Mouse (Mus musculus): ENCODE measurements around the gene Gm13889.

Gene Gm13889

GRCm38 (mm10) chr2:93956908-93957784 lies at the start of gene Gm13889:
Gm13889 (minus strand) TSS chr2:93957201.
- peak; percentile 30 to 57 for DNase-seq (ENCODE audit: low spot score in 2 of 2)

GRCm38 (mm10) chr2:94002331-94002730 lies 45.3 kb upstream of the Gm13889 start:
- peak; percentile 72 to 76 for DNase-seq (ENCODE audit: low spot score in 2 of 2)

GRCm38 (mm10) chr2:94001918-94002317 lies 44.9 kb upstream of the Gm13889 start:
- no peak for DNase-seq (ENCODE audit: low spot score in 2 of 2)

- no peak for DNase-seq (ENCODE audit: low spot score in 2 of 2)
Measured at GRCm38 (mm10) chr2:94001411-94001810, 44.4 kb upstream of the Gm13889 start.

- no peak for DNase-seq (ENCODE audit: low spot score in 2 of 2)
Measured at GRCm38 (mm10) chr2:93996254-93996653, 39.3 kb upstream of the Gm13889 start, which contains the start of gene Gm27027. Gm27027 (minus strand) TSS chr2:93996354.

GRCm38 (mm10) chr2:93992810-93993209 lies 35.8 kb upstream of the Gm13889 start:
- DNase-seq (ENCODE audit: low spot score in 2 of 2): no peak

- no peak for DNase-seq (ENCODE audit: low spot score in 2 of 2)
Measured at GRCm38 (mm10) chr2:93992259-93992658, 35.3 kb upstream of the Gm13889 start.

- no peak for DNase-seq (ENCODE audit: low spot score in 2 of 2)
Measured at GRCm38 (mm10) chr2:93991336-93991735, 34.3 kb upstream of the Gm13889 start.

- DNase-seq (ENCODE audit: low spot score in 2 of 2): no peak
Measured at GRCm38 (mm10) chr2:93988440-93988839, 31.4 kb upstream of the Gm13889 start.

GRCm38 (mm10) chr2:93982457-93983235 lies 25.6 kb upstream of the Gm13889 start:
- DNase-seq (ENCODE audit: low spot score in 2 of 2): peak; percentile 9 to 13

- no peak for DNase-seq (ENCODE audit: low spot score in 2 of 2)
Measured at GRCm38 (mm10) chr2:93979249-93980120, 22.5 kb upstream of the Gm13889 start.

- peak; percentile 23 to 37 for DNase-seq (ENCODE audit: low spot score in 2 of 2)
Measured at GRCm38 (mm10) chr2:93976436-93977252, 19.6 kb upstream of the Gm13889 start.

- DNase-seq (ENCODE audit: low spot score in 2 of 2): no peak
Measured at GRCm38 (mm10) chr2:93975526-93976435, 18.8 kb upstream of the Gm13889 start.

- no peak for DNase-seq (ENCODE audit: low spot score in 2 of 2)
Measured at GRCm38 (mm10) chr2:93975041-93975440, 18.0 kb upstream of the Gm13889 start.

GRCm38 (mm10) chr2:93971647-93972046 lies 14.6 kb upstream of the Gm13889 start:
- DNase-seq (ENCODE audit: low spot score in 2 of 2): no peak

GRCm38 (mm10) chr2:93964494-93965160 lies 7.6 kb upstream of the Gm13889 start:
- no peak for DNase-seq (ENCODE audit: low spot score in 2 of 2)

- no peak for DNase-seq (ENCODE audit: low spot score in 2 of 2)
Measured at GRCm38 (mm10) chr2:93963802-93964201, 6.8 kb upstream of the Gm13889 start.

GRCm38 (mm10) chr2:93961716-93962115 lies 4.7 kb upstream of the Gm13889 start:
- no peak for DNase-seq (ENCODE audit: low spot score in 2 of 2)

GRCm38 (mm10) chr2:93959346-93959745 lies 2.3 kb upstream of the Gm13889 start:
- DNase-seq (ENCODE audit: low spot score in 2 of 2): no peak

Measured in urinary bladder, postnatal 36 days (tissue).